Mouse (Mus musculus) heart, adult 2 months (tissue): Measurements from ENCODE around the gene Sdk2. TPM values are rescaled to one million over a fixed set of nuclear protein-coding genes. Genes with fewer than 3 reads are reported as not detected.

Source experiments
- DNase-seq, 2 experiments: peaks; one replicate each; pipeline ENCODE4 v3.0.0; 2021
- H3K27ac ChIP-seq: fragments of 200-600 bp; 2 replicates; pipeline ENCODE4 v1.8.1; 2022
- H3K27me3 ChIP-seq: fragments of 200-500 bp; 2 replicates; pipeline ENCODE4 v1.6.1; 2012; ENCODE audit warnings: mild to moderate bottlenecking, low read length, inconsistent platforms, mixed read lengths; ENCODE audit not compliant: control insufficient read depth, insufficient read depth
- H3K36me3 ChIP-seq: fragments of 200-500 bp; 2 replicates; pipeline ENCODE4 v1.6.1; 2012; ENCODE audit warnings: low read length, inconsistent platforms; ENCODE audit not compliant: control insufficient read depth, insufficient read depth
- H3K4me1 ChIP-seq: fragments of 200-500 bp; 2 replicates; pipeline ENCODE4 v1.6.1; 2011; ENCODE audit warnings: low read length; ENCODE audit not compliant: control insufficient read depth, insufficient read depth
- H3K4me3 ChIP-seq: fragments of 200-600 bp; 2 replicates; pipeline ENCODE4 v1.8.1; 2022
- H3K79me2 ChIP-seq: fragments of 200-500 bp; replicated peaks from 2 replicates; pipeline ENCODE4 v1.6.1; 2012; ENCODE audit warnings: mild to moderate bottlenecking, inconsistent platforms, low read length, moderate library complexity, mixed read lengths; ENCODE audit not compliant: control insufficient read depth, insufficient read depth
- H3K9ac ChIP-seq: fragments of 200-500 bp; 2 replicates; pipeline ENCODE4 v1.6.1; 2012; ENCODE audit warnings: low read depth, mild to moderate bottlenecking, control low read depth, inconsistent platforms, low read length, mixed read lengths
- CTCF ChIP-seq: fragments of 200-600 bp; IDR thresholded peaks from 2 replicates; pipeline ENCODE4 v1.8.1; 2022; ENCODE audit warnings: antibody characterized with exemption, mild to moderate bottlenecking, moderate library complexity
- EP300 ChIP-seq: fragments of 200-500 bp; IDR thresholded peaks from 2 replicates; pipeline ENCODE4 v1.6.1; 2011; ENCODE audit warnings: low read depth, low read length, control low read depth; ENCODE audit not compliant: insufficient read depth
- POLR2A ChIP-seq: fragments of 200-500 bp; IDR thresholded peaks from 2 replicates; pipeline ENCODE4 v1.6.1; 2011; ENCODE audit warnings: mild to moderate bottlenecking, low read depth, low read length, control low read depth; ENCODE audit not compliant: insufficient read depth
- WGBS: fragments of 180-500 bp; shearing (Covaris S2); methylation state at CpG from one replicate; pipeline ENCODE4 v1.1.7; 2018; 5-methylcytosine and 5-hydroxymethylcytosine counted together
- intact Hi-C: fragments of 180-260 bp; cut with DNase I; formaldehyde crosslinking; loops from one replicate; pipeline ENCODE4 v1.15.1; 2025
- polyA plus RNA-seq: library from polyadenylated mRNA; depleted of rRNA; stranded (reverse); fragments of >200 nt; gene quantifications from 2 replicates; pipeline ENCODE4 v1.2.3, GENCODE M21; 2012
- total RNA-seq, 2 experiments: library from RNA; stranded (reverse); gene quantifications; 2 replicates each; pipeline ENCODE4 v1.2.3; 2021

Gene Sdk2
- total and polyA plus RNA-seq, 3 experiments, result 0.49 to 1.9 (median 1.5) TPM

GRCm38 (mm10) chr11:113950904-113951615 lies 115.8 kb downstream of the Sdk2 start:
- Histone ChIP-seq H3K36me3 (no peaks in the 10 kb centered on the region), H3K9ac (no peak overlapping the region), H3K27me3 (no peaks in the 10 kb centered on the region), H3K4me1 (no peaks in the 10 kb centered on the region), H3K4me3 (no peak overlapping the region), H3K27ac (no peak overlapping the region), H3K79me2 (no peaks in the 10 kb centered on the region)
- intact Hi-C loops, result no loop called here
- DNase-seq, result no peak
- 81% methylated on average over 7 of the region's 7 CpGs for WGBS
- TF ChIP-seq CTCF (no peak), EP300 (no peak), POLR2A (no peak)

GRCm38 (mm10) chr11:113948676-113949075 lies 118.2 kb downstream of the Sdk2 start:
- no peak for DNase-seq
- 83% methylated on average over 8 of the region's 8 CpGs for WGBS
- no peaks in the 10 kb centered on the region for H3K79me2 ChIP-seq
- H3K9ac ChIP-seq, result no peak overlapping the region
- H3K27ac ChIP-seq, result no peak overlapping the region
- no peaks in the 10 kb centered on the region for H3K27me3 ChIP-seq
- no peak overlapping the region for H3K4me3 ChIP-seq
- H3K4me1 ChIP-seq, result no peaks in the 10 kb centered on the region
- H3K36me3 ChIP-seq, result no peaks in the 10 kb centered on the region
- intact Hi-C loops, result no loop called here
- TF ChIP-seq POLR2A, result no peak
- TF ChIP-seq CTCF, result no peak
- TF ChIP-seq EP300, result no peak

DNA sequence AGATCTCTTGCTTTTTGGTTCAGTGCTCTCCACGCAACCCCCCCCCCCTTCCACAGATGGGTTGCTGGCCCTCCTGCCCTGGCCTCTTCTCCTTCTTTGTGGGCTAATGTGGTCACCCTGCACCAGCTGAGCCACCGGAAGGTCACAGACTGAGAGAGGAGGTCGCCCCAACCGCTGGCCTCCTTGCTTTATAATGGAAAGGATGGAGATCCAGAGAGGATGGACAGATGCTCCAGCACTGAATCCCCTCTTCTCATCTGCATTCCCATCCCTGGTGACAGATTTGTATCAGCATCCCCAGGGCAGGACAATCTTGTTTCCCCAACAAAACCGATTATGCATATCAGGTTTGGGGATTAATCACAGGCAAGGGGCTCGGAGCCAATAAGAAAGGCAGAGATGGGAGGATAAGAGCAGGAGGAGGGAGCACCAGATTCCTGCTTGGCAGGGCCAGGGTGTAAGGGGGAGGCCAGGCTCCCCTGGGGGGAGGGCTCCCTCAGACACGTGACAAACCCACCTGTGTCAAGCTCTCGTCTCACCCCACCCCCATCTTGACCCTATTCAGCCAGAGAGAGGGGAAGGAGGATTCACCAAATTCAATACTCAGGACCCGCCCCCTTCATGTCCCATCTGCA lies 124.6 kb downstream of the Sdk2 start:
- 59% methylated on average over 9 of the region's 9 CpGs for WGBS
- TF ChIP-seq CTCF (no peak), EP300 (no peak), POLR2A (no peak)
- Histone ChIP-seq H3K36me3 (no peaks in the 10 kb centered on the region), H3K4me1 (no peaks in the 10 kb centered on the region), H3K79me2 (no peaks in the 10 kb centered on the region), H3K4me3 (no peak overlapping the region), H3K9ac (no peak overlapping the region), H3K27me3 (no peaks in the 10 kb centered on the region), H3K27ac (no peak overlapping the region)
- intact Hi-C loops, result no loop called here
- DNase-seq, result no peak

- no peak overlapping the region for H3K27ac ChIP-seq
- no peak overlapping the region for H3K9ac ChIP-seq
- 74% methylated on average over 9 of the region's 9 CpGs for WGBS
- DNase-seq, result no peak
- TF ChIP-seq POLR2A (no peak), EP300 (no peak), CTCF (no peak)
- H3K27me3 ChIP-seq, result no peaks in the 10 kb centered on the region
- intact Hi-C loops, result no loop called here
- H3K4me3 ChIP-seq, result no peak overlapping the region
- no peaks in the 10 kb centered on the region for H3K79me2 ChIP-seq
- no peaks in the 10 kb centered on the region for H3K4me1 ChIP-seq
- no peaks in the 10 kb centered on the region for H3K36me3 ChIP-seq
These were observed 133.2 kb downstream of the Sdk2 start for GRCm38 (mm10) chr11:113933678-113934077.

- TF ChIP-seq EP300 (no peak), CTCF (no peak), POLR2A (no peak)
- no peak overlapping the region for H3K4me3 ChIP-seq
- H3K27me3 ChIP-seq, result no peaks in the 10 kb centered on the region
- no peak for DNase-seq
- H3K4me1 ChIP-seq, result no peaks in the 10 kb centered on the region
- H3K36me3 ChIP-seq, result no peaks in the 10 kb centered on the region
- WGBS, result 73% methylated on average over 7 of the region's 7 CpGs
- intact Hi-C loops, result no loop called here
- H3K79me2 ChIP-seq, result no peaks in the 10 kb centered on the region
- no peak overlapping the region for H3K9ac ChIP-seq
- no peak overlapping the region for H3K27ac ChIP-seq
These were observed 133.9 kb downstream of the Sdk2 start for GRCm38 (mm10) chr11:113932909-113933308.

GRCm38 (mm10) chr11:113931701-113932100 lies 135.1 kb downstream of the Sdk2 start:
- no peak for DNase-seq
- H3K79me2 ChIP-seq, result no peaks in the 10 kb centered on the region
- WGBS, result 67% methylated on average over 4 of the region's 4 CpGs
- no peak overlapping the region for H3K27ac ChIP-seq
- no peak overlapping the region for H3K4me3 ChIP-seq
- no peaks in the 10 kb centered on the region for H3K36me3 ChIP-seq
- no peaks in the 10 kb centered on the region for H3K27me3 ChIP-seq
- H3K9ac ChIP-seq, result no peak overlapping the region
- no peaks in the 10 kb centered on the region for H3K4me1 ChIP-seq
- intact Hi-C loops, result no loop called here
- TF ChIP-seq EP300 (no peak), POLR2A (no peak), CTCF (no peak)
